Mouse (Mus musculus) midbrain, postnatal 0 days (tissue): ENCODE data around the gene Ush2a. TPM values are rescaled to one million over a fixed set of nuclear protein-coding genes. Genes with fewer than 3 reads are reported as not detected.

Experiments used
- ATAC-seq: fragments of 200-750 bp; cut with Nextera tagmentation; 2 replicates; pipeline ENCODE4 v1.8.0; 2017; ENCODE audit warnings: moderate number of reproducible peaks, mild to moderate bottlenecking, moderate TSS enrichment, moderate library complexity; ENCODE audit not compliant: low FRiP score
- DNase-seq: peaks from one replicate; pipeline ENCODE4 v3.0.0-alpha.2; 2015; ENCODE audit warnings: low spot score
- H3K27ac ChIP-seq: fragments of 300-500 bp; sonication (generic); 2 replicates; pipeline ENCODE4 v1.5.1; 2014; ENCODE audit warnings: low read depth, mild to moderate bottlenecking, low read length, mixed read lengths
- H3K27me3 ChIP-seq: fragments of 300-500 bp; sonication (generic); 2 replicates; pipeline ENCODE4 v1.6.1; 2014; ENCODE audit warnings: low read length, control low read depth, mixed read lengths; ENCODE audit not compliant: insufficient read depth
- H3K36me3 ChIP-seq: fragments of 300-500 bp; sonication (generic); 2 replicates; pipeline ENCODE4 v1.6.1; 2014; ENCODE audit warnings: low read length, control low read depth, mixed read lengths; ENCODE audit not compliant: insufficient read depth
- H3K4me1 ChIP-seq: fragments of 300-500 bp; sonication (generic); 2 replicates; pipeline ENCODE4 v1.6.1; 2014; ENCODE audit warnings: mild to moderate bottlenecking, control low read depth, antibody characterized with exemption, low read length, mixed read lengths; ENCODE audit not compliant: insufficient read depth
- H3K4me2 ChIP-seq: fragments of 300-500 bp; sonication (generic); 2 replicates; pipeline ENCODE4 v1.6.1; 2014; ENCODE audit warnings: low read depth, mild to moderate bottlenecking, low read length, mixed read lengths; ENCODE audit not compliant: poor library complexity, severe bottlenecking
- H3K4me3 ChIP-seq: fragments of 300-500 bp; sonication (generic); 2 replicates; pipeline ENCODE4 v1.5.1; 2014; ENCODE audit warnings: low read depth, mild to moderate bottlenecking, low read length, moderate library complexity
- H3K9ac ChIP-seq: fragments of 300-500 bp; sonication (generic); replicated peaks from 2 replicates; pipeline ENCODE4 v1.6.1; 2014; ENCODE audit warnings: mild to moderate bottlenecking, low read length, moderate library complexity, mixed read lengths; ENCODE audit not compliant: poor library complexity, severe bottlenecking
- H3K9me3 ChIP-seq: fragments of 300-500 bp; sonication (generic); 2 replicates; pipeline ENCODE4 v1.6.1; 2016; ENCODE audit warnings: low read length, control low read depth
- CTCF ChIP-seq: IDR thresholded peaks from 2 replicates; pipeline ENCODE4 v1.5.1; 2016; ENCODE audit warnings: antibody characterized with exemption, mild to moderate bottlenecking
- WGBS: fragments of 180-500 bp; shearing (Covaris S2); extraction: QIAGEN DNeasy Blood & Tissue Kit; methylation state at CpG from one replicate; pipeline ENCODE4 v1.1.7; 2014; 5-methylcytosine and 5-hydroxymethylcytosine counted together
- polyA plus RNA-seq: library from polyadenylated mRNA; unstranded; fragments of >200 nt; fragmentation: Nextera tagmentation; extraction: Ambion mirVana; gene quantifications from 2 replicates; pipeline ENCODE4 v1.2.1, GENCODE M21; 2015
- total RNA-seq: library from RNA; depleted of rRNA; stranded (reverse); fragments of >200 nt; gene quantifications from 2 replicates; pipeline ENCODE4 v1.2.3, GENCODE M21; 2014

The Ush2a gene
- total and polyA plus RNA-seq, 2 experiments from 2014 or later: 0.10 to 0.38 TPM

- Histone ChIP-seq H3K4me1 (no peaks in the 10 kb centered on the region), H3K4me3 (no peak overlapping the region), H3K9me3 (no peaks in the 10 kb centered on the region), H3K27ac (no peak overlapping the region), H3K36me3 (no peaks in the 10 kb centered on the region), H3K4me2 (no peak overlapping the region), H3K9ac (no peak overlapping the region), H3K27me3 (no peaks in the 10 kb centered on the region)
- no peak for DNase-seq
- TF ChIP-seq CTCF: no peak
- WGBS: 51% methylated on average over 5 of the region's 5 CpGs
- ATAC-seq: no peak
Measured at GRCm38 (mm10) chr1:188504958-188505357, 243.1 kb downstream of the Ush2a start.

DNA sequence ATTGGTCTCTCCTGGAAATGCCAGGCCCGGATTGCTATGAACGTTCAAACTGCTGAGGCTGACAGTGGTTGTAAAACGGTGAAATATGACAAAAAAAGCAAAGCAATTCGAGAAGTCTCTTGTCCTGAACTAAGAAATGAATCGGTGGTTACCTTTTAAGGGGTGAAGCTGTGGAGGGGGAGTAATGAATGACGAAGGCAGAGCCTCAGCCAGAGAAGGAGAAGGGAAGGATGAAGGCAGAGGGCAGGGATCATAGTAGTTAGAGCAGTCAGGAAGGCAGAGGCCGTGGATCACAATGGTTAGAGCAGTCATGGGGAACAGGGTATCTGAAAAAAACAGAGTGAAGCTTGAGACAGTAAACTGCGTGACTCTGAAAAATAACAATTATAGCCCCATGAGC is 257.0 kb downstream of the Ush2a start:
- no peak for ATAC-seq
- no peak overlapping the region for H3K27ac ChIP-seq

DNA sequence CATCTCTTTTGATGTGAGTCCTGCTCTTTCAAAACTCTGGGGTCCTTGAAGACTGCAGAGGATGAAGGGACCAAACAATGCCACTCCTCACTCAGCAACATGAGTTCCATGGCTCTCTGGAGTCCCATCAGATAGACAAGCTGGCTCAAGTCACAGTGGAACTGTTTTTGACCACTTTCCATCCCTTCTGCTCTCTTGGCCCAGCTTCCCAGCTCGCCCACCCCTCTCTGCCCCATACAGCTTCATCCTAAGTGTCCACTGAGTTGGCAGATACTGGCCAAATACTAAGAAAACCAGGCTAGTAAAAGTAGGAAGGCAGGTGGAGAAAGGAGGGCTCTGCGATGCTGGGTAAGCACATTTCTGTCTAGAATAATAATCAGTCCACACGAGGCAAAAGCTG is 265.6 kb downstream of the Ush2a start:
- ATAC-seq (no peak), DNase-seq (no peak)
- Histone ChIP-seq H3K4me1 (no peaks in the 10 kb centered on the region), H3K27ac (no peak overlapping the region), H3K4me2 (no peak overlapping the region), H3K4me3 (no peak overlapping the region), H3K9me3 (no peaks in the 10 kb centered on the region), H3K9ac (no peak overlapping the region), H3K27me3 (no peaks in the 10 kb centered on the region), H3K36me3 (no peaks in the 10 kb centered on the region)
- no peak for TF ChIP-seq CTCF
- 50% methylated on average over 3 of the region's 3 CpGs for WGBS

More for the DNA sequence above, 257.0 kb downstream of the Ush2a start:
- no peaks in the 10 kb centered on the region for H3K27me3 ChIP-seq
- no peaks in the 10 kb centered on the region for H3K9me3 ChIP-seq
- TF ChIP-seq CTCF: no peak
- H3K4me1 ChIP-seq: no peaks in the 10 kb centered on the region
- no peak for DNase-seq
- no peak overlapping the region for H3K9ac ChIP-seq
- no peak overlapping the region for H3K4me2 ChIP-seq
- H3K4me3 ChIP-seq: no peak overlapping the region
- H3K36me3 ChIP-seq: no peaks in the 10 kb centered on the region
- 89% methylated on average over 8 of the region's 8 CpGs for WGBS

DNA sequence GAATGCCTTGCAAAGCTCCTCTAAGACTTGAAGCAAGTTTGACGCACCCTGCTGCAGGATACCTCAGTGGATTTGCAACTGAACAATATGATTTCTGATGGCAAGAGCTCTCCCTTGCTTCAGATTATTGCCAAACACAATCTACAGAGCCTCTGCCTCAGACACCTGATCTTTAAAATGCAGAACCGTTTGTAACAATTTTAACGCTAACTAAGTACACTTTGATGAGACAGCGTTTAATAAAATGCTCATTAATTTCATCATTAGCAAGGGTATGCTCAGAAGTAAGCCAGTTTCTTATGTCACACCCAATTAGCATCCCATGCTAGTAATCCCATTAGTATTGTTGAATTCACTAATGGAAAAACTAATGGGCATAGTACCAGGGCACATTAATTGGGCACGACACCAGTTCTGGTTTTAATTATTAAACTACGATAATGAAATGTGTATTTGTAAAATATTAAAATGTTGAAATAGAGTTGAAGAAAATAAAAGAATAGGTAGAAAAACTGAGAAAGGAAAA is 267.8 kb downstream of the Ush2a start:
- Histone ChIP-seq H3K36me3 (no peaks in the 10 kb centered on the region), H3K4me3 (no peak overlapping the region), H3K4me2 (no peak overlapping the region), H3K27ac (no peak overlapping the region), H3K4me1 (no peaks in the 10 kb centered on the region), H3K27me3 (no peaks in the 10 kb centered on the region), H3K9ac (no peak overlapping the region), H3K9me3 (no peaks in the 10 kb centered on the region)
- ATAC-seq: no peak
- no peak for TF ChIP-seq CTCF
- peak; percentile 22 for DNase-seq
- WGBS: 58% methylated on average over 6 of the region's 6 CpGs

GRCm38 (mm10) chr1:188537021-188537420 is 275.2 kb downstream of the Ush2a start:
- Histone ChIP-seq H3K4me2 (no peak overlapping the region), H3K4me3 (no peak overlapping the region), H3K27me3 (no peaks in the 10 kb centered on the region), H3K27ac (no peak overlapping the region), H3K36me3 (no peaks in the 10 kb centered on the region), H3K9me3 (no peaks in the 10 kb centered on the region), H3K9ac (no peak overlapping the region), H3K4me1 (no peaks in the 10 kb centered on the region)
- 76% methylated on average over 1 of the region's 1 CpGs for WGBS
- no peak for TF ChIP-seq CTCF
- no peak for DNase-seq
- ATAC-seq: no peak

GRCm38 (mm10) chr1:188539621-188540020 is 277.8 kb downstream of the Ush2a start:
- DNase-seq (no peak), ATAC-seq (no peak)
- no peak for TF ChIP-seq CTCF
- no peaks in the 10 kb centered on the region for H3K27me3 ChIP-seq
- H3K9me3 ChIP-seq: no peaks in the 10 kb centered on the region
- no peak overlapping the region for H3K4me2 ChIP-seq
- 98% methylated on average over 5 of the region's 5 CpGs for WGBS
- no peak overlapping the region for H3K27ac ChIP-seq
- no peak overlapping the region for H3K4me3 ChIP-seq
- H3K9ac ChIP-seq: no peak overlapping the region
- H3K4me1 ChIP-seq: no peaks in the 10 kb centered on the region
- H3K36me3 ChIP-seq: no peaks in the 10 kb centered on the region
